In genomic region chr16:91352749-91353148, GRCm38 (mm10) we compare ENCODE assay signal across 10 mouse cellular contexts. TPM values are rescaled to one million over a fixed set of nuclear protein-coding genes. Genes with fewer than 3 reads are reported as not detected.
A peak's percentile ranks its signal among the peaks of the same experiment; 100 is the strongest.
DNase-seq lines count a peak whose midpoint lies in the region; ATAC-seq and TF ChIP-seq lines count a peak whose summit lies in the region.
"Had no signal": no experiment of that assay in that cellular context is flagged by ENCODE, and none has a peak within 500 bp of the region (broad histone marks: within the 10 kb centered on the region; RNA-seq: fewer than 3 reads in every experiment).

No protein-coding gene starts in this region.

- no peak overlapping the region for H3K4me2 ChIP-seq in kidney, embryonic 16.5 days (replicated peaks; ENCODE audit: low read depth, low read length)
- no peak overlapping the region for H3K4me2 ChIP-seq in midbrain, embryonic 13.5 days (replicated peaks)
- H3K4me2 ChIP-seq: embryonic facial prominence, embryonic 12.5 days; hindbrain, embryonic 15.5 days had no signal

- WGBS in kidney, embryonic 16.5 days, result 67% methylated on average over 7 of the region's 7 CpGs
- 16% methylated on average over 7 of the region's 7 CpGs for WGBS in bone marrow, adult 2 months
- 72% methylated on average over 7 of the region's 7 CpGs for WGBS in midbrain, embryonic 13.5 days

- peaks cover 38% of the 10 kb centered on the region for H3K27me3 ChIP-seq in kidney, embryonic 16.5 days (ENCODE audit: insufficient read depth, low read length)
- peaks cover 45% of the 10 kb centered on the region for H3K27me3 ChIP-seq in midbrain, embryonic 13.5 days

- no peak for TF ChIP-seq POLR2A in bone marrow, adult 2 months (IDR thresholded peaks at IDR 0.05; ENCODE audit: borderline replicate concordance, control insufficient read depth, low read depth, low read length)

- H3K9ac ChIP-seq in kidney, embryonic 16.5 days (replicated peaks; ENCODE audit: low read length), result no peak overlapping the region
- H3K9ac ChIP-seq in midbrain, embryonic 13.5 days (replicated peaks), result no peak overlapping the region
- H3K9ac ChIP-seq: embryonic facial prominence, embryonic 12.5 days; hindbrain, embryonic 15.5 days had no signal

- H3K4me1 ChIP-seq in kidney, embryonic 16.5 days (ENCODE audit: insufficient read depth, low read length), result no peaks in the 10 kb centered on the region
- peaks cover 15% of the 10 kb centered on the region for H3K4me1 ChIP-seq in bone marrow, adult 2 months (ENCODE audit: control insufficient read depth, insufficient read depth, low read length)
- peaks cover 11% of the 10 kb centered on the region for H3K4me1 ChIP-seq in midbrain, embryonic 13.5 days (replicated peaks)
- H3K4me1 ChIP-seq: embryonic facial prominence, embryonic 12.5 days had no signal

- DNase-seq in kidney, postnatal 36 days, result no peak
- peak; percentile 64 to 78 for DNase-seq in spleen, postnatal 36 days (ENCODE audit: low spot score in 2 of 2)
- no peak for DNase-seq in urinary bladder, adult 2 months (ENCODE audit: low spot score)

- ATAC-seq in kidney, embryonic 16.5 days (ENCODE audit: low FRiP score, low TSS enrichment), result peak; percentile 6; the same call in 1 of the 2 replicates
- ATAC-seq in granulocyte monocyte progenitor cell, adult 5-6 weeks (replicated peaks; ENCODE audit: poor library complexity, severe bottlenecking), result peak; percentile 28
- no peak for ATAC-seq in midbrain, embryonic 13.5 days

- H3K4me3 ChIP-seq in kidney, embryonic 16.5 days (ENCODE audit: low read length), result no peak overlapping the region
- H3K4me3 ChIP-seq in bone marrow, adult 2 months (replicated peaks; ENCODE audit: control insufficient read depth, low read depth, low read length), result no peak overlapping the region
- H3K4me3 ChIP-seq in midbrain, embryonic 13.5 days (replicated peaks), result no peak overlapping the region
- H3K4me3 ChIP-seq: embryonic facial prominence, embryonic 12.5 days; hindbrain, embryonic 15.5 days had no signal

- TF ChIP-seq CTCF in bone marrow, adult 2 months (IDR thresholded peaks at IDR 0.05; ENCODE audit: control insufficient read depth, insufficient read depth, low read length), result no peak

- no peaks in the 10 kb centered on the region for H3K36me3 ChIP-seq in kidney, embryonic 16.5 days (ENCODE audit: insufficient read depth, low read length)
- no peaks in the 10 kb centered on the region for H3K36me3 ChIP-seq in midbrain, embryonic 13.5 days
- H3K36me3 ChIP-seq: embryonic facial prominence, embryonic 12.5 days; hindbrain, embryonic 15.5 days had no signal

- no peak overlapping the region for H3K27ac ChIP-seq in kidney, embryonic 16.5 days (ENCODE audit: low read length)
- peak overlapping the region; percentile 82 for H3K27ac ChIP-seq in bone marrow, adult 2 months (ENCODE audit: control insufficient read depth, insufficient read depth, low read depth, low read length, poor library complexity)
- no peak overlapping the region for H3K27ac ChIP-seq in midbrain, embryonic 13.5 days
- H3K27ac ChIP-seq: embryonic facial prominence, embryonic 12.5 days; hindbrain, embryonic 15.5 days had no signal

- H3K9me3 ChIP-seq in kidney, embryonic 16.5 days (ENCODE audit: low read length), result no peaks in the 10 kb centered on the region
- H3K9me3 ChIP-seq in midbrain, embryonic 13.5 days, result no peaks in the 10 kb centered on the region
- H3K9me3 ChIP-seq: embryonic facial prominence, embryonic 12.5 days; hindbrain, embryonic 15.5 days had no signal

RNA-seq across cellular contexts. Expression of gene Ifnar2, which starts 19.8 kb away (rescaled TPM):
- polyA plus RNA-seq in kidney, embryonic 16.5 days (2015; fragmentation: Nextera tagmentation; extraction: Ambion mirVana), result 55.5 and 56.2 TPM in 2 replicates
- polyA plus RNA-seq in bone marrow, adult 2 months (2011; ENCODE audit: insufficient read depth, insufficient read length, low replicate concordance, missing spikeins), result 32.5 and 41.1 TPM in 2 replicates
- 130 and 164 TPM in 2 replicates for total RNA-seq in granulocyte monocyte progenitor cell, adult 5-6 weeks (2014; fragmentation: Nextera tagmentation)
- 115 and 139 TPM in 2 replicates for total RNA-seq in granulocyte monocyte progenitor cell, adult 5-6 weeks (2017)
- polyA plus RNA-seq in urinary bladder, adult 2 months (2012; rRNA removed), result 57.9 and 68.6 TPM in 2 replicates
- polyA plus RNA-seq in midbrain, embryonic 13.5 days (2015; fragmentation: Nextera tagmentation; extraction: Ambion mirVana), result 28.3 and 31.6 TPM in 2 replicates

RNA-seq across cellular contexts. Expression of gene Gm21970, which starts 38.8 kb away (rescaled TPM):
- polyA plus RNA-seq in kidney, embryonic 16.5 days (2015; fragmentation: Nextera tagmentation; extraction: Ambion mirVana), result not detected in 2 replicates
- not detected in 2 replicates for polyA plus RNA-seq in bone marrow, adult 2 months (2011; ENCODE audit: insufficient read depth, insufficient read length, low replicate concordance, missing spikeins)
- total RNA-seq in granulocyte monocyte progenitor cell, adult 5-6 weeks (2014; fragmentation: Nextera tagmentation), result not detected in 2 replicates
- not detected in 2 replicates for total RNA-seq in granulocyte monocyte progenitor cell, adult 5-6 weeks (2017)
- 0.26 TPM in 1 of 2 replicates, not detected in the other for polyA plus RNA-seq in urinary bladder, adult 2 months (2012; rRNA removed)
- polyA plus RNA-seq in midbrain, embryonic 13.5 days (2015; fragmentation: Nextera tagmentation; extraction: Ambion mirVana), result not detected in 2 replicates
- total RNA-seq: monocyte, adult 5-6 weeks had no signal
- polyA plus RNA-seq: embryonic facial prominence, embryonic 12.5 days; hindbrain, embryonic 15.5 days had no signal

RNA-seq across cellular contexts. Expression of gene Il10rb, which starts 53.2 kb away (rescaled TPM):
- polyA plus RNA-seq in kidney, embryonic 16.5 days (2015; fragmentation: Nextera tagmentation; extraction: Ambion mirVana), result 38.8 and 45.1 TPM in 2 replicates
- 24.1 and 25.9 TPM in 2 replicates for polyA plus RNA-seq in bone marrow, adult 2 months (2011; ENCODE audit: insufficient read depth, insufficient read length, low replicate concordance, missing spikeins)
- 36.6 and 48.8 TPM in 2 replicates for total RNA-seq in granulocyte monocyte progenitor cell, adult 5-6 weeks (2014; fragmentation: Nextera tagmentation)
- 41.3 and 45.8 TPM in 2 replicates for total RNA-seq in granulocyte monocyte progenitor cell, adult 5-6 weeks (2017)
- 52.4 and 54.7 TPM in 2 replicates for polyA plus RNA-seq in urinary bladder, adult 2 months (2012; rRNA removed)
- 7.1 and 7.6 TPM in 2 replicates for polyA plus RNA-seq in midbrain, embryonic 13.5 days (2015; fragmentation: Nextera tagmentation; extraction: Ambion mirVana)

Comparison
In these comparisons a context has a peak if more than half of its experiments do, and no peak if none do; other contexts are left out.
1. DNase-seq: peak in spleen, postnatal 36 days (2 of 2); none in kidney, postnatal 36 days (0 of 2) and urinary bladder, adult 2 months (single experiment).